Mouse (Mus musculus) kidney, adult 11 months (tissue): ENCODE results near the gene Ifi203.
"Not testable (repeated sequence)": the region's sequence is repeated elsewhere in the genome, so short reads cannot be mapped to it uniquely, and the experiment has no call there.

ENCODE experiments used
- DNase-seq: peaks from one replicate; pipeline ENCODE4 v3.0.0; 2022

Ifi203 gene

DNA sequence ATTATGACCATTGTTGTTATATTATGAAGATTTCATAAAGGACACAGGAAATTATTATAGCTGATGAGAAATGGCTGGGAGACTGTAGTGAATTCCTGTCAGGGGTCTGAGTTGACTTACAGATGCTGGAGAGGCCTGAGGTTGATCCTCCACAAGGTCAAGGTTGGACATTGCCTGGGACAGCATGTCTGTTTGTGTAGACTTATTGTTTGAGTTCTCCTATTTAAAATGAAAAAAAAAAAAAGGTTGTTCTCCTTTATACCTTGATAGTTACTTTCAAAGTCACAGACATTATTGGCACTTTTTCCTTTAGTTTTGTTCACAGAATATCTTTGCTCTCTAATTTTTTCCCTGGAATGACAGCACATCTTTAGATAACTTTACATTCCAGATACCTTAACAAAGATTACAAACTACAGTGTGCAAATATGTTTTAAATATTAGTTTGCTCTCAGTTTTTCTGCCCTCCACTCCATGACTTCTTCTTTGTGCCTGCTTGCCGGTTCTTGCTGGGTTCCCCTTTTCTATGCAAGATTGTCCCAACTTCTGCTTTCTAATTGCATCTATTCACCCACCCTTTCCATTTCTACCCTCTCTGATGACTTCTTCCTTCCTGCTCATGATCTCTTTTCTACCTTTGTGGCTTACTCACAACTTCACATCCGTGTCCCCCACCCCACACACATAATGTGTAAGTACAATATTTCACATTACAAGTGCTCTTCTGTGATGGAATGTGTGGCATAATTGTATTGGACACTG lies 55.3 kb downstream of the Ifi203 start:
- DNase-seq, result not testable (repeated sequence)

DNA sequence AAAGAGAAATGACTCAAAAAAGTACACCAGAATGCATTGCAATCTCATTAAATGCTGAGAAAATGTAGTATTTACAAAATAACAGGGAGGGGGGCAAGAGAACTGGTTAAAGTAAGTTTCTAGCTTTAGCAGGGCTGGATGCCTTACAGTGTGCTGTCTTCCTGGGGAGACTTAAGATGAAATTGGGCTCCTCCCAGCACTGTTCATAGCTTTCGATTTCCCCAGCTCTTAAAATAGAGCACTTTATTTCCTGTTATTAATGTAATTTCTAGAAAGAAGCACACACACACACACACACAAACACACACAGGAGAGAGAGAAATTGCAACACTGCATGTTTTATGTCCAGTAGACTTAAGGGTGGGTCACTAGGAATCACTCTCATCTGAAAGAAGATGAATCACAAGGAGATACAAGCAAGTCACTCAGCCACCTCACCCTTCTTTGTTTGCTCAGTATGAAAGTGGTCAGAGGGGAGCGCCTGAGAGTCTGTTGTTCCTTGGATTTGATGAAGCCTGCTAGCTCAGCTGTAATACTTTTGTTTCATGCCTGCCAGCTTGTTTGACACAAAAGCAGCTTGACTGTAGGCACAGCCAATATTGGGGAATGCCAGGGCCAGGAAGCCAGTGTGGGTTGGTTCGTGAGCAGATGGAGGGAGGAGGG lies 62.3 kb downstream of the Ifi203 start:
- DNase-seq, result peak; percentile 13

DNA sequence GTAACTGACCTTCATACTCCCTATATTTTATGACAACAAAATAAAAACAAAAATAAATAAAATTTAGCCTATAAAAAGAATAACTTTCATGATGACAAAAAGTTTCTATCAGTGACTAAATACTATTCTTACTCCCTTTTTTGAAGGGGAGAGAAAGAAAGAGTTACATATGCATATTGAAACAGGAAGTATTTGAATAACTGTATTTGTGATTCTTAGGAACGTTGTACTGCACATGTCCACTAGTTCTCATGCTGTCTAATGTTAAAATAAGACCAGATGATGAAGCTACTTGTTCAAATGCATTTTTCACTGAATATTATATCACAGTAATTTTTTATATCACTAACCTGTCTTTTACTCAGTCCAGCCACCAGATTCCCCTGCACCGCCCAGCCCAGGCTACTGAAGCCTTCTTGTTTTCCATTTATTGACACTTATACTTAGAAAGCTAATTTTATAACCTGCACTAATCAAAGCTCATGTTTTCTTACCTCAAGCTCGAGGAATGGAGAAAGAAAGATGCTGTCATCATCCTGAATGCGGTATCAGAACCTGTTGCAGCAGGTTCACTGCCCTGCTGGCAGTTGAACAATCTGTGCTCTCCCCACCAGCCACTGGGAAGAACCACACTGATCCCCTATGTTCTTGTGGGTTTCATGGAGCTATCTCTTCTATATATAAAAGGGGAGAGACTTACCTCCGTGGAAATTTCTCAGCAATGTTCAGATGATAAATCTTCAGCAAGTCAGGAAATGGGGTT lies 63.1 kb downstream of the Ifi203 start:
- not testable (repeated sequence) for DNase-seq

DNA sequence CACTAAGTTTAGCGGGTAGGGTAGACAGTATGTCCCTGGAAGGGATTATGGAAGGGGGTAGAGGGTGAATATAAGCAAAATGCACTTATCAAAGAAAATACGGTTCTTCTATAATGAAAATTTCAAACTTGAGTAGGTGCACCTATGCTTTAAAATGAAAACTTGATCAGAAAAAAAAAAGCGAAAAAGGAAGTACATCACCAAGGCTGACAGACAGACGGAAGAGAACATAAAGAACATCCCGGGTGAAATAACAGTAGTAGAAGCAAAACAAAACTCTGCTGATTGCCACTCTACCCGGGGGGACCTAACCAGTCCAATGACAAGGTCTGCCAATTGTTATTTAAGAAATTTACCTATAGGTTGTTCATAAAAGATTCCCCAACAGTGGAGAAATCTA lies 64.2 kb downstream of the Ifi203 start:
- not testable (repeated sequence) for DNase-seq

DNA sequence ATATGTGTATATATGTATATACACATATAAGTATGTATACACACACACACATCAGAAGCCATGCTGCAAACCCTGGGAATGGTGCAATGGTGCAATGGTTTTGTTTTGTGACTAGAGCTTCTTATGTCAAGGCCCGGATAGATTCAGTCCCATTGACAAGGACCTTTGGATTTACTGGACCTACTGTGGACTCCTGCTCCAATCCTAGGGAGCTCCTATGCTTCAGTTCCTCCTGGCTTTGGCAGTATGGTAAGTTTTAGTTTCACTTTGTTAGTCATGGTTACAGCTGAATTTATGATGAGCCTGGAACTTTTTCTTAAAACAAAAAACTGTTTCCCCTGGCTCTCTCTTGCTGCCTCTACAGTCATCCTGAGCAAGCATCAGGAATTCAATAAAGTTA lies 65.3 kb downstream of the Ifi203 start:
- DNase-seq, result not testable (repeated sequence)
